Mouse (Mus musculus) cerebellum, adult 18-20 months (tissue): Measurements from ENCODE around the gene Gpr162.
"Not testable (repeated sequence)": the region's sequence is repeated elsewhere in the genome, so short reads cannot be mapped to it uniquely, and the experiment has no call there.

ENCODE experiments used
- DNase-seq, 2 experiments: peaks; one replicate each; pipeline ENCODE4 v3.0.0; 2021

Gpr162 gene

DNA sequence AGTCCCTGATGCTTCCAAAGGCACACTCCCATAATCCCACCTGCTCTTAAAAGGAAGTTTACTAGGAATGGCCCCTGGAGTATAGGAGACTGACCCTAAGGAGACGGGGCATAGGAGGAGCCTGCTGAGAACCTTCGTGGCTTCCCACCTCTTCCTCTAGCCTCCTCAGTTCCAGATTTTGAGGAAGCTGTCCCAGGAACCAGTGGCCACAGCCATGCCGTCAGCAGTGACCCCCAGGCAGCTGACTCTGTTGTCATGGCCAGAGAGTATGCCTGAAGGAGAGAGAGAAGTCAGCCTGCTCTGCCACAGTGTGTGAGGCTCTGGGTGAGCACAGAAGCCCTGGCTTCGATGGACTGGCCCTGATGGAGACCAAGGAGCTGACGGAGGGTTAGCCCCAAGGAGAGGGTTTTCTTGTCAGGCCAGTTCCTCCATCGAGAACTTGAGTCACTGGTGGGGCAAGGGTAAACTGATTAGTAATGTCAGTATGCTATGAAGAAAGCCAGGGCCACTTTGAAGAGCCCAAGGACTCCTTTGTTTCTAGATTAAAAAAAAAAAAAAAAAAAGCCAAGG, 29.2 kb downstream of the Gpr162 start:
- DNase-seq = no peak

DNA sequence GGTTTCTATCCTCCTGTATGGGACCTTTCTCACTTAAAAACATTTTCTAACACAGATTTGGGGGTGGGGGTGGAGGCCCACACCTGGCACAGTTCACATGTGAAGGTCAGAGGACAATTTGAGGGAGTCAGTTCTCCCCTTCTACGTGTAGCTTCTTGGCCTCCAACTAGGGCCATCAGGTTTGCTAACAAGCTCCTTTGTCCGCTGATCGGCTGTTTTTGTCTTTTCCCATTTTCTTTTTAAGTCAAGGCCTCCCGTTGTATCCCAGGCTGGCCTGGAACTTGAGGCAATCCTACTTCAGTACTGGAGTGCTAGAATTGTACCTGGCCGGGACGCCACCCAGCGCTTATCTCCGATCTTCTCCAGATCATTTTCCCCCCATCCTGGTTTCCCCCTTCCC, 32.1 kb downstream of the Gpr162 start:
- DNase-seq = no peak

- not testable (repeated sequence) for DNase-seq
These were observed 32.6 kb downstream of the Gpr162 start for GRCm38 (mm10) chr6:124831199-124831598.

GRCm38 (mm10) chr6:124829799-124830700, 33.7 kb downstream of the Gpr162 start:
- peak; percentile 87 to 96 for DNase-seq

DNA sequence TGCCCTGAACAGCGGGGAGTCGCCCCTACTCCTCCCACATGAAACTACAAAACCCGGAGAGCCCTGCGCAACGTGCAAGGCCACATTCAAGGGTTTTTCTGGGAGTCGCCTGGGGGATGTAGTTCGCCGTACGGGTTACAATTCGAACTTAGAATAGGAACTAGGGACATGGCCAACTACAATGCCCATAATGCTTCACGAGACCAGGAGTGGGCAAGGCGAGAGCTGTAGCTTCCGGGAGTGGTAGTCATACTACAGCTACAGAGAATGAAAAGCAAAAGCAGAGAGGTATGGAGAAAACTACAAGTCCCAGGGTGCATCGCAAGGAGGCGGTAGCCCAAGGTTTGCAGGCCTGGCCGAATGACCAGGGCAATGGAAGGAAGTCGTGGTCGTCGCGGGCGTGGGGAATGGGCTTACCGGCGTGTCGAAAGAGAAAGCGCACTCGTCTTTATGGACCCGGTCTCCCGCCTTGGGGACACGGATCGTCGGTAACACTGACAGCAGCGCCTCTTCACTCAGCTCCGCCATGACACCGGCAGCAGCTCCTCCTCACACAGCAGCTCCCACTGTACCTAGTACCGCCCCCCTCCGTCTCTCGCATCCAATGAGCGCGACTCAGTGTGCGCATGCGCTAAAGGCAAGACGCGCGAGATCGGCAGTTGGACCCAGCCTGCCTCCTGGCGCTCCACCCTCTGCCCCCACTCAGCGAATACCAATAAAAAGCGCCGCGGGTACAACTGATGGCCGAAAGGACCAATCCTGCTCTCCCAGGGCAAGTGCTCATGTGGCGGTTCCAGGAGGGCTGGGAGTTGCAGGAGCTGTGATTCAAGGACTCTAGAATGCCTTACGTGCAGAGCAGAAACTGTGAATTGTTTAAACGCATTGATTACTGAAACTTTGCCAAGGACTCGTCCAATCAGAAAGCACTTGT, 34.6 kb downstream of the Gpr162 start, which contains the start of the genes Usp5 and Cdca3:
TSS of gene Usp5 (minus strand) at position 617 of the 931 bp plus-strand sequence.
TSS of gene Cdca3 (plus strand) at position 680 of the 931 bp plus-strand sequence.
- DNase-seq = peak; percentile 97 to 99

DNA sequence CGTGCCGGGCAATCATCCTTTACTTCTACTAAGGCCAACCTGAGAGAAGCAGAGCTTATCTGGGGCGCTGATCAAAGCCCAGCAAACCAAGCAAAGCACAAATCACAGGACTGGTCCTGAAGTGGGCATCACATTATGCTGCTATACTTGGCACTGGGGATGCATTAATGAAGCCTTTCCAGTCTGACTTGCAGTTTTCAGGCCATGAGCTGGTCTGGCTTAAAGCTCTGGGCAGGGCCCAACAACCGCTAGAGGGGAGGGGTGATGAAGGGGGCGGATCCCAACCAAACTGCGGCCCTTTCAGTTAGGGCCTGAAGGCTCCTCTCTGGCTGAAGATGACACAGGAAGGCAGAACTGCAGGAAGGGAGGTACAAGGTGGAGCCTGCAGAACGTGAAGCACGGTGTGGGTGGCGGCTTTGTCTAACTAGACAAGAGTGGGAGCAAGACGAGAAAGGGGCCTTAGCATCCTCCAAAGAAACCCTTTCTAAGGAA, 35.6 kb downstream of the Gpr162 start:
- DNase-seq = peak; percentile 40 to 44

DNA sequence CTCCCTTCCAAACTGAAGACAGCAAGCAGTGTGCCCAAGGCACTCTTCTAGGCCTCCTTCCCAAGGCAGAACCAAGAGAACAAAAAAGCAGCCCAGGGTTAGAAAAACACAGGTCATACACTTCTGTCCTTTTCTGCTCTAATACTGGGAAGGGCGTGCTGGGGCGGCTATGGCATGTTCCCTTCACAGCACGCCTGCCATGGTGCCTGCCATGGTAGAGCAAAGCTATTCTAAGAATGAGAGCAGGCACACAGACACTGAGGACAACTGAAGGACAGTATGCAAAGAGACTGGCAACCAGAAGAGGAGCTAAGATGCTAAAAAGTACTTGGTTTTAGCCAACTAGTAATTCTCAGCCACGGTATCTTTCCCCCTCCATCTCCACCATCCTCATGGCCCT, 41.7 kb downstream of the Gpr162 start:
- DNase-seq = no peak

DNA sequence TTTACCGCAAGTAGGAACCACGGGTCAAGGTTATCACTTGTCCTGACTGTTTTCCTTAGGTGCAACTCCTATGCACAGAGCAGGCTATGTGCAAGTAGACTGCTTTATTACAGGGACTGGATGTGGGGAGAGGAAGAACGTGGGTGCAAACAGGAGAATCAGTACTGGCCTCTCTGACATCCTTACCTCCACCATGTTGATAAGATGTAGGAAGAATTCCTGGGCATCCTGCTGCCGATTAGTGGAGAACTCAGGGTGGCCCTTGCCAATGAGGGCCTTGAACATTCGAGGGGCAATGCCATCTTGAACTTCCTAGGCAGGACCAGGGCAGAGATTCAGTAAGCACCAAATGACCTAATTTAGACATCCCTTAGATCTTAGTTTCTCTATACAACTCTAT, 42.9 kb downstream of the Gpr162 start:
- DNase-seq = no peak

DNA sequence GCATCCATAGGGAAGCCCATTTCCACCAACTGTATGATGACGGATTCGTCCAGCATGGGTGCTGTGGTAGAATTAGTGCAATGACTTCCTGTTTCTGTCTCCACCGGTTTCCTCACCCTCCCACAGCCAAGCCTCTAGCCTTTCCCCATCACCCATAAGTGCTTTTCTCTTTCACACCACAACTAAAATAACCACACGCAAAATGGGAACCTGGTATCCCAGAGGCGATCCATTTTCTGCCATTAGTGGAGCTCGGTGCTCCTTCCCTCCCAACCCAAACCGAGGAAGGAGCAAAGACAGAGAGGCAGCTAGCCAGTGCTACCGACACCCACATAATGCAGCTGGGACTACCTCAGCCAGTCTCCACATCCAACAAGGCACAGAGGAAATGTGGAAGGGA, 45.8 kb downstream of the Gpr162 start:
- DNase-seq = no peak

DNA sequence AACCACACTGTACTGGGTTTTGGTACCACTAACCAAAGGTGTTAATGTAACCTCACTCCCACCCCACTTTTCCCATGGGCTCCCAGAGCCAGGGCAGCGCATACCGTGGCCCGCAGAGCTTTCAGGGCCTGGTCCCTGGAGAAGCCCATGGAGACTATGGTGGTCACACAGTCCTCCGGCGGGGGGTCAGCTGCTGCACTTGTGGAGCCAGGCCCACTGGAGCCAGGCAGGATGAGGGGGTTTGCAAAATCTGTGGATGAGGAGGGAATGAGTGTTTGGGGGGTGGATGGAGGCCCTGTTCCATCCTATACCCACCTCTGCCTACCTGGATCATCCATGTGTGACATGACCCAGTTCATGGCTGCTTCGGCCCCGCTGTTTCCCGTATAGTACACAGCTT, 46.2 kb downstream of the Gpr162 start:
- DNase-seq = peak in 1 of 2 experiments; percentile 7

DNA sequence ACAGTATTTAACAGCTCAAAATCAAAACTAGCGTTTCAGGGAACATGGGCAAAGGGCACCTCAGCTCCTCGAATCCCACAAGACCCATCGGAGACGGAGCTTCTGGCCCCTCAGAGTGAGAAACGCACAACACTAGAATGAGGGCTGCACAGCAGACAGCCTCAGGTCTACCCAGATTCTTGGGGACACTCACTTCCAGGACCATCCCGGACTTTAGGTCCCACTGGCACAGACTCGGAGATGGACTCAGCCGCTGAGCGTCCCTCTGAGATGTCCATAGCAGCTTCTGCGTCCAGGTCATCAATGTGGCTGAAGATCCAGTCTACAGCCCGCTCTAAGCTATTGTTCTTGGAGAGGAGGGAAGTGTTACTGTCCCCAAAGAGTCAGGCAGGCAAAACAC, 46.7 kb downstream of the Gpr162 start:
- DNase-seq = peak in 1 of 2 experiments; percentile 4

DNA sequence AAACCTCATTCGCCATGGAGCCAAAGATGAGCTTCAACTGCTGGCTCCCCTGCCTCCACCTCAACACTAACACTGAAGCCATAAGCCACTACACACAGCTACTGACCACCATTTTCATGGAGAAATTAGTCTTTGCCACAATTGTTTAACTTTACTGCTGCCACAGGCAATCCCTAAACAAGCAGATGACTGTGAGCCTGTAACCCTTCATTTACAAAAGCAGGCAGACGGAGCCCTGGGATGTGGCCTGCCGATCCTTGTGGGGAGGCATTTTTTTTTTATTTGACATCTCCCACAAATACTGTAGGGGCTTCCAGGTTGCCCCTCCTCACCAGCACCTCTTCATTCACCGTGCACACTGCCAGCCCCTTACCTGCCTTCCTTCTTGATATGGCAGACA, 47.2 kb downstream of the Gpr162 start:
- DNase-seq = no peak

DNA sequence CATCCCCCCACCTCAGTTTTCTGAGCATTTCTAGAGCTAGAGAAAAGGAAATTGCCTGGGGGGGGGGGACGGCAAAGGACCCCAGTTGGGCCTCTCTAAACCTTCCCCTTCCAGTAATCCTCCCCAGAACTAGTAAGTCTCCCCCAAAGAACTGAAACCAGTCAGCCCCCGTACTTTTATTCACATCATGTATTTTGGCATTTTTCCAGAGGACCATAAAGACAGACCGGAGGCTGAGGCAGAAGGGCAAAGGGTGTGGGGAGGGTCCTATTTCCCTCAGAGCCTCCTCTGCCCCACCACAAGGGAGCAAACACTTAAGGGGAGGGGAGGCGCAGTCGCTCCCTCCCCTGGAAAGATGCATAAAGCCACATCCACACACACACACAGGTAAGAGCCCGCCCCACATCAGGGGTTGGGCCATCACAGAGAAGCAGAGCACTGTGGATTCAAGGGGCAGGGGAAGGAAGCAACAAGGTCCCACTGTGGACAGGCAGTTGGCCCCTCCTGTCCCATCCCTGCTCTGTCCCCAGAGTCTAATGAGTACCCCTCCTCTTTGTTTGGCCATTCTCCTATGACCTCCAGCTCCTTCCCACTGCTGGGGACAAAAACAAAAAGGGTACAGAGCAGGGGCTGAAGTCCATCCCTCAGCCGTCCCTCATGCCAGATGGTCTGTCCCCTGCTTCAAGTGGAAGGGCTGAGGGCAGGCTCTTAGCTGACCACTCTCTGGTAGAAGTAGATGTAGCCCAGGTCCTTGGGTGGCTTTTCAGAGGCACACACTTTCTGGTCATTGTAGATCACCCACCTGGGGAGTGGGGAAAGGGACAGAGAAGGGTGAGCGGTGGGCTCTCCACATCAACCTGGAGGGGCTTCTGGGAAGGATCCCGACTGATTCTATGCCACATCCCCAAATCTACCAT, 48.7 kb downstream of the Gpr162 start:
- DNase-seq = peak in 1 of 2 experiments; percentile 12

GRCm38 (mm10) chr6:124814448-124814847, 49.3 kb downstream of the Gpr162 start:
- no peak for DNase-seq

DNA sequence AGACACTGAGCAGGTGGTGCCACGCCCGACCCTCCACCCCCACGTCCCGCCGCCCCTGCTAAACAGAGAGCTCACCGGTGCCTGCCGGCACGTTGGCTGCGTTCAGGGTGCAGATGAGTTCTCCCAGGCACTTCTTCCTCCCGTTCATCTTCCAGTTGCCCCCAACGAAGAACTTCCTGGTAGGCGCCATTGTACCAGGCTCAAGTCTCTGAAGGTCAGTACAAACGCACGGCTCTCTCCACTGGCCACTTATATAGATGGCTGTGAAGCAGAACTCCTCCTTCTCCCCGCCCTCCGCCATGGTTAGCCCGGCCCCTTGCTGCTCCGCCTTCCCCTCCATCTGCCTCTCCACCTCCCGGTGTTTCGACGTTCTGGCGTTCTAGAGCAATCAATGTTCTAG, 49.9 kb downstream of the Gpr162 start, which contains the start of gene Tpi1:
TSS of gene Tpi1 (minus strand) at position 364 of the 400 bp plus-strand sequence.
- peak; percentile 90 to 94 for DNase-seq

GRCm38 (mm10) chr6:124813496-124813895, 50.3 kb downstream of the Gpr162 start:
- DNase-seq = peak; percentile 80 to 81

- DNase-seq = peak in 1 of 2 experiments; percentile 43
These were observed 50.9 kb downstream of the Gpr162 start for GRCm38 (mm10) chr6:124812848-124813247.

GRCm38 (mm10) chr6:124811701-124812560, 51.9 kb downstream of the Gpr162 start:
- peak in 1 of 2 experiments; percentile 26 for DNase-seq

GRCm38 (mm10) chr6:124811403-124811665, 52.4 kb downstream of the Gpr162 start:
- no peak for DNase-seq

DNA sequence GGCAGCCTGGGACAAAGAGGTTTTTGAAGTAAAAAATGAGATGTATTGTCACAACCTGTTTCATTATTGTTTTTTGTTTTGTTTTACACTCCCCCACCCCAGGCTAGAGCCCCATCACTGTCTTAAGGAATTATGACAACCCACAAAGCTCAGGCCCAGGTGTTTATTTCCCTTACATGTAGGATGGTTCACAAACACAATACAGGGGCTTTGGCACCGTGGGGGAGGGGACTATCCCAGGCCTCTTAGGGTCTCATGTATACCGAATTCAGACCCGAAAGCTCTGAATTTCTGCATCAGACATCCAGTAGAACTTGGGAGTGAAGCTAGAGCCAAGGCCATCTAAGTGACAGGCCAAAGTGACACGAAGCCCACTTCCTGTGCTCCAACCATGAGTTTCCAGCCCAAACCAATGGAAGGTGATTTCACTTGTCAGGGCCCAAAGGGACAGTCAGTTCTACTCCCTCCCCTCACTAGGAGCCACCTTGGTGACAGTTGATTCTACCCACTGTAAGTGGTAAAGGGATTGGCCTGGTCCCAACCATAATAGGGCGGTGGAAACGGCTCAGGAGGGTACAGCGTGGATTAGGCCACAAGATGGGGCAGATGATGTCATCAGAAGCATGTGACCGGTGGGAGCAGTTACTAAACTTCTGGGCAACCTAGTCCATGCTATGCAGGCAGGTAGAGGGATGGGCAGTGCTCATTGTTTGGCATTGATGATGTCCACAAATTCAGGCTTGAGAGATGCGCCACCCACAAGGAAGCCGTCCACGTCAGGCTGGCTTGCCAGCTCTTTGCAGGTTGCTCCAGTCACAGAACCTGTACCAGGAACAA, 53.0 kb downstream of the Gpr162 start:
- peak in 1 of 2 experiments; percentile 24 for DNase-seq
